Mouse (Mus musculus): ENCODE measurements around the gene Specc1.

Gene Specc1

DNA sequence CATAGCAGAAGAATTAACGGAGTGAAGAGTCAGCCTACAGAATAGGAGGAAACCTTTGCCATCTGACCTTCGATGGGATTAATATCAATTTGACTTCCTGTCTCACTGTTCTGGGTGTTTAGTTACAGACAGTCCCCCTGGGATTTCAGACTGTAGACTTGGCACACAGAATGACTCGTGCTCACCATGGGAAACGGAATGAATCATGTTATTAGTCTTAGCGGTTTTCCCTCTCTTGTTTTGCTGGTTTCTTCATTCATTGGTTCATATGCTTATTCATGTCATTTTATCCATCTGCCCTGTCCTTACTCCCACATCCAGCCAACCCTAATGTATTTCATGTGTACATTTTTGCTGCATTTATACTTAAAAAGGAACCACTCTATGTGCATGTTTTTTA is 14.3 kb downstream of the Specc1 start:
- no peak for DNase-seq

DNA sequence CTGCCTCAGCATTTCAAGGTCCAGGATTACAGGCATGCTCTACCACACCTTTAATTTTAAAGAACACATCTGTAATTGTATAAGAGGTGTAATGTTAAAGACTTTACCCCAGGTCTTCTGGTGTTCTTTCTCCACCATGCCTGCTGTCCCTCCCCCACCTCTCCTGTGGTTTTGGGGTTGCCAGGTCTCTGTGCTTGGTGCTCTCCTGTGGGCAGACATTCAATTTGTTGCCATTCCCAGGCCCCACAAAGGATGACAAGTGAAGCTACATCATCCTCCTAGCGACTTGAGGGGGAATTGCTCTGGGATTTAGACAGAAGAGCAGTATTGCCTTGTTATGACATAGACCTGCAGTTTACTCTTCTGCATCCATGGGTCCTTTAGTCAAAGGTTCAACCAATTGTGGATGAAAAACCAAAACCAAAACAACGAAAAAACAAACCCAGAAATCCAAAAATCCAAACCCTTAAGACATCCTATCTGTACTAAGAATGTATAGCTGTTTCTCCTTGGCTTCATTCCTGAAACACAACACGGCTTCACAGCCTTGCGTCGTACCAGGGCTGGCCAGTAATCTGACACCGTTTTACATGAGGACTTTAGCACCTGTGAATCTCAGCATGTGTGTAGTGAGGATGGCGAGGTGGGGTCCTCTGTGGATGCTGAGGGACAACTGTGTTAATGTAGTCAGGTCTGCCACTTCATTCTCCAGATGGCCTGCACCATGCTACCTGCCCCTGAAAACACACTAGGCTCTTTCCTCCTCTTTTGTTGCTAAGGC is 15.1 kb downstream of the Specc1 start:
- no peak for DNase-seq

DNA sequence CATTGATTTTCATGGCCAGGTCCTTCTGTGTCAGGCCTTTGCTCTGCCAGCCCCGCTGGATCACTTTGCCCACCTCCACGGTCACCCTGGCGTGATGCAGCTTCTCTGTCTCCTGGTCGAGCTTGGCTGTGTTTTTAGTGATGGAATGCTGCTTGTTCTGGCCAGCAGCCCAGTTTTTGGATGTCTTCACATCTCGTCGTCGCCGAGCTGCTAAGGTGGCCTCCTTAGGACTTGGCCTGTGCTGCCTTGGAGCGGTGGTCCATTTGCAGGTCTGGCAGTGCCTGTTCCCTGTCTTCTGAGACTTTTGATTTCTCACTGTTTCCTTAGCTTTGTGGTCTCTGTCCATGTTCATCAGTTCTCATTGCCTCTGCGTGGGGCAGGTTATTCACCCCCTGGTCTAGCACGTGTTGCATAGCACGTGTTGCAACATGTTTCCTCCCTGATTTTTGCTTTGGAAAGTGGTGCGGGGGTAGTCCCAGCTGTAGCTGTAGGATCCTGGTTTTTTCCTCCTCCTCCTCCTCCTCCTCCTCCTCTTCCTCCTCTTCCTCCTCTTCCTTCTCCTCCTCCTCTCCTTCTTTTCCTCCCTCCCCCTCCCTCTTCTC is 17.6 kb downstream of the Specc1 start:
- DNase-seq, result no peak

DNA sequence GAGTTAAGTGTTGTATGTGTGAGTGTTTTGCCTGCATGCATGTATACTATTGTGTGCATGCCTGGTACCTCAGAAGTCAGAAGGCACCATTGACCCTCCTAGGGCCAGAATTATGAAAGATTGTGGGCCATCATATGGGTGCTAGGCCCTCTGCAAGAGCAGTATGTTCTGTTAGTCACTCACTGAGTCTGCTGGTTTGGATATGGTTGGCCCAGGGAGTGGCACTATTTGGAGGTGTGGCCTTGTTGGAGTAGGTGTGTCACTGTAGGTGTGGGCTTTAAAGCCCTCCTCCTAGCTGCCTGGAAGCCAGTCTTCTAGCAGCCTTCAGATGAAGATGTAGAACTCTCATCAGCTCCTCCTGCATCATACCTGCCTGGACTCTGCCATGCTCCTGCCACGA is 19.2 kb downstream of the Specc1 start:
- DNase-seq, result no peak

DNA sequence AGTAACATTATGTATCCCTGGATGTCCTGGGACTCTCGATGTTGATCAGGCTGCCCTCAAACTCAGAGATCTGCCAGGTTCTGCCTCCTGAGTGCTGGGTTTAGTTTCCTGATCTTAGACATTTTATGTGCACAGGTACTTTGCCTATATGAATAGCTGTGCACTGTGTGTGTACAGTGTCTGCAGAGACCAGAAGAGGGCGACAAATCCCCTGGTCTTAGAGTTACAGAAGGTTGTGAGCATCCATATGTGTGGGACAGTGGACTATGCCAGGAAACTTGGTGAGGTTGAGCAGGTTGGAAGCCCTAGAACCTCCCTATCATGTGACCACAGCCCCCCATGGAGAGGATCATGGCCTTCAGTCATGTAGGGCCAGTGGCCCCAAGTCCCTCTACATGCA is 24.7 kb downstream of the Specc1 start:
- DNase-seq, result no peak

DNA sequence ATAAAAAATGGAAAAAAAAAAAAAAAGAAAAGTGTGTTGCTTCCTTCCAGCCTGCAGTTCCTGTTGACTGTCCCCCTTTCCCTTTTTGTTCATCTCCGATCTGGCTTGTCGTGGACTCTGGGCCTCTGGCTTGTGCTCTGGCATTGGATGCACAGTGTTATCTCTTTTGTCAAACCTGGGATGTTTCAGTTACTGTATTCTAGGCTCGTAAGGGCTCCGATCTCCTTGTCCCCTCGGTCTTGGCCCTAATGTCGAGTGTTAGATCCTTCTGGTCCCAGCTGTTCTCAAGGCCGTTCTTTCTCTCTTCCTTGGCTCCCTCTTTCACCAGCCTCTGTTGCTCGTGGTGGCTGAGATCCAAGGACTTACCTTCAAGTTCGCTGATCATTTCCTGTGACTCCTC is 26.3 kb downstream of the Specc1 start:
- DNase-seq, result no peak

DNA sequence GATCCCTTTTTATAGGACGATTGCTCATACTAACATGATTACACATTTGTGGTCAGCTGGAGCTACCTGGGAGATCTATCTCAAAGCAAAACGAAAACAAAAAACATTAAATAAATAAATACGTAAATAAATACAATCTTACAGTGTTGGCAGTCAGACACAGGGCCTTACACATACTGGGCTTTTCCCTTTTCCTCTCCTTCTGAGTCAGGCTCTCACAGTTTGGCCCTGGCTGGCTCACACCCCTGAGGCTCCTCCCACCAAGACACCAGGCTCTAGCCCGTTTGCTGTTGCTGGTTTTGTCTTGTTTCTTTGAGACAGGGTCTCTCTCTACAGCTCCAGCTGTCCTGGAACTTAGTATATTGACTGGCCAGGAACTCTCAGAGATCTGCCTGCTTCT is 30.4 kb downstream of the Specc1 start:
- DNase-seq, result no peak

DNA sequence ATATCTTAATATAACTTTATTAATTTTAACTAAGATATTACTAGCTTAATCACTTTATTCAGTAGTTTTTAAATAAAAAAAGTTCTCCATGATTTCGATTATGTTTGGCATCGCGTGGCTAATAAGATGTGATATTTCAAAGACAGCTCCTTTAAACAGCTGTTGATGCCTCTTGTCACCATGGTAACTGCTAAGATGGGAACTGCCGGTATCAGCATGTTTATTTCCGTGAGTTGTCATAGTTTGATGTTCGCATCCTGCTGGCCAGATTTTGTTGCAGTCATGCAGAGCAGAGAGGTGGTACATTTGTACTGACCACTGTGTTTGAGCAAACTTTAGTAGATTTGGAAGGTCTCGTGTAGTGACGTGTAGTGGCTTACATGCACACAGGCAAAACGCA is 33.1 kb downstream of the Specc1 start:
- DNase-seq, result no peak

DNA sequence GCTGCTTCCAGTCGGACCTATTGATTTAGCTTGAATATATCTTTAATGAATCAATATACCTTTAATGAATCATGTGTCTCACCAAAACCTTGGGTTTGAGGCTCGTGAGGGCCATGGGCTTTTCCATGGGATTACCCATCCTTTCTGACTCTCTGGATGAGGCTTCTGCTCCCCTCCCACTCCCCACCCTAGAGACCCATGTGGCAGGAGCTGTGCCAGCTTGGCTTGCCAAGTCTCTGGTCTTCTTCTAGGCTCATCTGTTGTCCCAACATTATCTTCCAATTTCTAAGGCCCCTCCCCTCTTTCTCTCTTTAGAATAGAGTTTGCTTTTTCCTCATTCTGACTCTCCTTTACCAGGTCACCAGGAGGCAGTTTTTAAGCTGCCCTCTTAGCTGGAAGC is 35.0 kb downstream of the Specc1 start:
- no peak for DNase-seq

DNA sequence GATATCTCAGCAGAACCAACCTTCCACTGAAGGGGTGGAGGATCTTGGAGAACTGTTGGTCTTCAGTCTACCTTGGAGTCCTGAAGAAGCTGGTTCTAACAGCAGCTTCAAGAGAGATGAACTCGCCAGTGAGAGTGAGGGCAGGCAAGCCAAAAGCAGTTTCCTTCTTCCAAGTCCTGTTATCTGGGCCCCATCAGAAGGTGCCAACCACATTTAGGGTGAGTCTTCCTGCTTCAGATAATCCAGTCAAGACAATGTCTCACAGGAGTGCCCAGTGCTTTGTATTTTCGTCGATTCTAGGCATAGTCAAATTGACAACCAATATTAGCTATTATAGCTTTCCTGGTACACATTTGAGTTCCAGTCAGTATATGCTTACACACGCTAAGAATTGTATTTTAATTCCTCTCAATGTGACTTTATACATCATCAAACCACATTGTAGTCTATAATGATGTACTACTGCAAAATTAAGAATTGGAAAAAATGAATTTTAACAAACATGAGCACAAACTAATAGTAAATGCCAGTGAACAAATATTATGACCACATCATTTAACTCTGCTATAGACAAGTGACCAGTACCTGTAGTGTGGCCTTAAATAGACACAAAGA is 36.2 kb downstream of the Specc1 start:
- DNase-seq, result no peak

DNA sequence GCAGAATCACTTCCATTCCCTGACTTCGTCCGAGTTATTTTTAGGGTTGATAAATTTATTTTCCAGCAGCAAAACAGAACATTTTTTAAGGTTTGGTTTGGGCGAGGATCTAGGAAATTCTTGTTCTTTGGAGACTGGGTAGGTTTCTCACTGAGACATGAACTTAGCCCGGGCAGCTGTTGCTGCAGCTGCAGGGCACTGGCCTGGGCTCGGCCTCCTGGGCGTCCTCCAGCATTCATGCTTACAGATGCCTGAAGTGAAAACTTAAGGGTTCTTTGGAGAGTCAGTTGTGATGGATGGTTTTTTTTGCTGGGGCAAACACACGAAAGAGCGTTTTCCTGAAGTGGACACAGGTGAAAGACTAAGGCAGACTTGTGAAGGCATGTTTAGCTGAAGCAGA is 42.9 kb downstream of the Specc1 start:
- no peak for DNase-seq

DNA sequence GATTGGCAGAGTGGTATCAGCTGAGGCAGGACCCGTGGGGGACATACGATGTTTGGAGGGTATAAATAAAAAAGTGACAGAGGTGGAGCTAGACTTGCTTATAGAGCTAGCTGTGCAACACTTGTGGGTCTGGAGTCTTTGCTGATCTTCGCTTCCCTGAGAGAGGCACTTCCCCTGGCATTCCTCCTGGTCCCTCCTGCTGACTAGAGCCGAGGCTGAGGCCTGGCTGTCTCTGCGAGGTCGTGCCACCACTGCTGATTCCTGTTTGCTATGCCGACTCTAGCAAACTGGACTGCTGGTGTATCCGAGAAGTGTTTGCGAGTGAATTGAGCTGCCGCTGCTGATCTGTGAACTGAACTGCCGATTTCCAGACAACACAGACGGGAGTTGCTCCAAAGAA is 43.5 kb downstream of the Specc1 start:
- DNase-seq, result no peak

DNA sequence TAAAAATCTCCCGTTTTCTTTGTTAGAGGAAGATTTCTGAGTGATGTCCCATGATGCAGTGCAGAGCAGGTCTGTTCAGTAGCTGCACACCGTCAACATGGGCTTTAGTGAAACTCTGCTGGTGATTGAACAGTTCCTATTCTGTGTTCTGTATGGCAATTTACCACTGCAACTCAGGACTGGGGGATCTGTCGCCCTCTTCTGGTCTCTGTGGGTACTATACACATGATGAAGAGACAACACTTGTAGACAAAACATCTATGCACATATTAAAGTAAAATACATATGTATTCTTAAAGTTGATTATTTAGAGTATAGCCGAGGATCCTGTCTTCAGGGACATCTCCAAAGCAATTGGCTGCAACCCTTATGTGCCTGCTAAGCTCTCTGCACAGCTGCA is 45.4 kb downstream of the Specc1 start:
- peak in 1 of 2 experiments; percentile 11 for DNase-seq

DNA sequence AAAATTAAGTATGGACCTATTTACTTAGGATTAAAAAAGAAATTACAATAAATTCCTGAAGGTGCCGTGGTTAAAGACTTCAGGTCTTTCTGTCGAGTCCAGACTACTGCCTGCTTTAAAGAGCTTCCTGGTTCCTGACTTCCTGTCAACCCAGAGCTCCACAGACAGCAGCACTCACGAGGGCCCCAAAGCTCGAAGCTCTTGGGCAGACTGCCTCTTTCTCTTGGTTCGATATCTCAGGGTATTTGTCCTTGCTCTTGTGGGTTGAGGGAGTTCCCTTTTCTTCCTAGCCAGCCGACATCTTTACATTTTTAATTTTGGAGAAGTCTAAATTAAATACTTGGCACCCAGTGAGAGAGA is 48.3 kb downstream of the Specc1 start:
- no peak for DNase-seq

DNA sequence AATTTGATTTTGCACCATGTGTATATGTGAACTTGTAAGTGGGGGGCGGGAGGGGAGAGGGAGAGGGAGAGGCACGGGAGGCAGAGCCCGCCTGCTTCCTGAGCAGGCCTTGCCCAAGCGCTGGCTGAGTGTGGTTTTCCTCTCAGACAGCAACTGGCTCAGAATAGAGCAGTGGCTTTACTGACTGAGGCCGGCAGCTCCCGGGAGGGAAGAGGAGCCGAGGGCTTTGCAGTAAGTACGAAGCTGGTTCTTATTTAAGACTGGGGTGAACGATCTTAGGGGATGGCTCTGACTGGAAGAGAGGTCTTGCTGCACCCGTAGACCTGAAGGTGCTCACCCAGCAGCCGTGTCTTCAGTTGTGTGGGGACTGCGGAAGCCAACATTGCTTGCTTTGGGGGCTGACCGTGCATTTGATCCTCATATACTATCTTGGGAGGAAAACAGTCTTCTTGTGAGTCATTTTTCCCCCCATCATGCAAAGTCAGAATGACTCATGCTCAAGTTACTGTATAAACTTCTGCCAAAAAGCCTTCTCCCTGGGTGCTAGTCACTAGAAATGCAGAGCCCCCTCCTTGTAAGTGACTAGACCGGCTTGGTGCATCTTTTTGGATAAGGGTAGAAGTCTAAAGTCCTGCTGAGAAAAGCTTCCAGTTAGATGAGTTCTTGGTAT is 48.8 kb downstream of the Specc1 start:
- peak in 1 of 2 experiments; percentile 8 for DNase-seq

DNA sequence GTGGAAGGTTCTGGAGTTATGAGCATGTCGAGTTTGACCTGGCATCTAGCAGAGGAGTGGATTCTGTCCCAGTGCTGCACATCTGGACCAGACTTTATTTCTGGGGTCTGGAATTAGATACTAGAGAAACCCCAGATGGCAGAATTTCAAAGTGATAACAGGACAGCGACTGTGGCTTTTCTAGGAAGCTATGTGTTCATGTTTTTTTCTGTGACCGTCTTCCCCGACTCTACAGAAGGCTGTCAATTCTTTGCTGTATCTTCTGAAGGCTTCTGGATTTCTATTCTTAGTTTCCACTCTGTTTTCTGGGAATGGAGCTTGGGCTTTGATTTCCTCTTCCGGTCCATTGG is 49.3 kb downstream of the Specc1 start:
- no peak for DNase-seq

DNA sequence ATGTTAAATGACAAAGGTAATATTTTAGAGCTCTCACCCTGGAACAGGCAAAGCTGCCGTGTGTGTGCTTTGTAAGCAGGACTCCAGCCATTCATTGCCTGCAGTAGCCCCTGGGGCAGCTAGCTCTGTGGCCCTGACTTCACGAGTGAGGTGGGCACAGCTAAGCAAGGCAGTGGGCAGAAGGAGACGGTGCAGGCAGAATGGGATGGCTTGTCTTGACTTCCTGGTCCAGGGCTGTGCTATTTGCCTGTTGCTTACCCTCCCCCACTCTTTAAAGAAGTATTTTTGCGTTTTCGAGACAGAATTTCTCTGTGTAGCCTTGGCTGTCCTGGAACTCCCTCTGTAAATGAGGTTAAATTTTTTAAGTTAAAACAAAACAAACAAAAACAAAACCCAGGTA is 50.1 kb downstream of the Specc1 start:
- DNase-seq, result no peak

DNA sequence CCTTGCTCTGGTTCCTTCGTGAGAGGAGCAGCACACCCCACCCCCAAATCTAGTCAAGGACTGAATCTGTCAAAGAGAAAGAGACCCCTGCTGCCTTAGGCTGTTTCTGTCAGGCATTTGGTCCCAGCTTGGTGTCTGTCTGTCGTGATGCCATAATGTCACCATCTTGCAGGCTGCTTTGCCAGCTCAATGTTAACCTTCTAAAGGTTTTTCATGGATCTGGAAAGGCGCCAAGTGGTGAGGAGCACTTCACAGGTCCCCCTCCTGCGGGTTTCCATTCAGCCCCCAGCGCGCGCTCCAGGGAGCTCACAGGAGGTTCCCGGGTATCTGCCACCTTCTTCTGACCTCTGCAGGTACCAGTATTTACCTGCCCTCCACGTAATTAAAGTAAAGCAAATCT is 51.4 kb downstream of the Specc1 start:
- no peak for DNase-seq

DNA sequence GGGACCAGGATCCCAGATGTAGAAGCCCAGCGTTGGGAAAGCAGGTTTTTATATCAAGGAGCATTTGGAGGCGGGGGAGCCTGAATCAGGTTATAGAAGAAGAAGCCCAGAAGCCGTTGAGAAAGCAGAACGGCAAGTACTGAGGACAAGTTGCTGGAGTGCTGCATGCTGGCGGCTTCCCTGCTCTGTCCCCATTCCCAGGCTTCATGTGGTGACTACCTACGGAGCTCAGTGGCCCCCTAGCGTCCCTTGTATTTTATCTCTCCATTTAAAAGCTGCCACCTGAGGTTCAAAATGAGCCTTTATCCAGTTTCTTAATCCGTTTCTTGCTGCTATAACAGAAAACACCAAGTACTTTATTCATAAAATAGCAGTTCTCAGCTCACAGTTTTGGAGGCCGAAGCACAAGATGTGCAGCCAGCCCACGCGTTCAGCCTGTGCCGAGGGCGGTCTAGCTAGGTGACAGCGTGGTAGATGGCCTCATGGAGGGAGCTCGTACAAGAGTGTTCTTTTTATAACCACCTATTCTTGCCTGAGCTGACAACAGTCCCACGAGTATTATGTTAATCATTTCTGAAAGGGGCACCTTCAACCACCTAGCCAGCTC is 54.2 kb downstream of the Specc1 start:
- no peak for DNase-seq

DNA sequence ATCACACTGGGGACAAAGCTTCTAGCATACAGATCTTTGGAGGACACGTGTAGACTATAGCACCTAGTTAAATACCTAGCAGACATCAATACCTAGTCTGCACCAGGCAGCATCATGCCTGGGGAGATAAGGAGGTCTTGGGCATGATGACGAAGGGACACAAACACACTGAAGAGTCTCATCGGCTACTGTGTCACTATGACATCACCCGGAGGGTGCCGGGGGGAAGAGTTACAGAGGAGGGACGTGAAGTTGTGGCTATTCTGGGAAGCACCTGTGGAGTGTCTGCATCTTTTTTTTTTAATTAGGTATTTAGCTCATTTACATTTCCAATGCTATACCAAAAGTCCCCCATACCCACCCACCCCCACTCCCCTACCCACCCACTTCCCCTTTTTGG is 55.5 kb downstream of the Specc1 start:
- DNase-seq, result peak in 1 of 2 experiments; percentile 11

DNA sequence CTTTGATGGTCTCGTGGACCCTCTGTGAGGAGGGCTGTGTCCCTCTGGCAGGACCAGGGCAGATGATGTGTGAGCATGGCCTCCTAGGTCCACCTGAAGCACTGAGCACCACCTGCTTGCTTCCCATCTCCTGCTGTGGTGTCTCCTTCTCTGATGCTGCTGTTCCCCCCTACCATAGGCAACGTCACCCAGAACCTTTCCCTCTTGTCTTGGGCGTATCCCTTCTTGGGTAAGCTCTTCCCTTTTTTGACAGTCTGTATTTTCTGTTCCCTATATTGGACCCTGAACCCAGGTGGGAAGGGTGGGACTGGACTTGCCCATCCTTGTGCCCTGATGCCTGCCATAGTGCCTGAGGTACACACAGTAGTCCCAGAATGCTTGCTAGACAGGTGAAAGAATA is 56.9 kb downstream of the Specc1 start:
- DNase-seq, result no peak

DNA sequence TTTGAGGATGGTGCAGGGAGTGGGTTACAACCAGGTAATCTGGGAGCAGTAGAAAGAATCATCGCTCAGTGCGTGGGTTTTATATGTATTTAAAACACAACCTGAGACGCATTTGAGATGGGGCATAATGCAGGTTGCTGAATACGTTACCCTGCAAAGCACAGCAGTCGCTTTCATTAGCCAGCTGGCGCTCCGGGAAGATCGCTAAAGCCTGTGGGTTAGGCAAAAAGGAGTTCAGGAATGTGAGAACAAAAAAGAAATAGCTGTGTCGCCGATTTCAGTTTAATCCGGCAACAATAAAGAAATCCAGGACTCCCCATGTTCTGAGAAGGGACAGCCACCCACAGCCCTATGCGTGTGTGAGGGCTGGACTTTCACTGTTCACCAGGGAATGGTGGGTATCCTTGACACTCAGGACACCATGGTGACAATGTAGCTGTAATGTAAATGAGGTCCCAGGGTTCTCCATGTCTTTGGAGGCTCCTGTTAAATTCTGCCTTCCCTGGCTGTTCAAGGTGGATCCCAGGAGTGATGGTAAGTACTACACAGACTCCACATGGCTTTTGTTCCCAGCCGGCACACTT is 58.6 kb downstream of the Specc1 start:
- DNase-seq, result no peak

DNA sequence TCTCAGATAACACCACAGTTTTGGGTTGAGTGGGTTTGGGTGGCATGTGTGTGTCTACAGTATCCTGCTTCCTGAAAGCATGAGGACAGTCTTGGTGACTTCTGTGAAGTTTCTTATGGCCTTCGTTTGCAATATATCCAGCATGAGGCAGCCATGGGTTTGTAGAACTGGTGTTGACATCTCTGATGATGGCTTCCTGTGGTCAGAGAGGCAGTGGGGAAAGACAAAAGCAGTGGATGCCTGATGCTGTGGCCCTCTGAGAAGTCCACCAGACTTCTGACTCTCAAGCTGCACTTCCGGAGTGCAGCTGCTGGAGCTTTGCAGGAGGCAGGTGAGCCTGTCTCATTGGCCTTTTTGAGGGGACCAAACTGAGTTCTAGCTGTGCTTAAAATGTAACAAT is 60.4 kb downstream of the Specc1 start:
- DNase-seq, result no peak
